Mouse (Mus musculus) C2C12 (cell line): Measurements from ENCODE around the gene Retnlb.

ENCODE experiments used
- CTCF ChIP-seq: IDR thresholded peaks from one replicate; pipeline ENCODE4 v1.5.1; 2011; ENCODE audit not compliant: control insufficient read depth, insufficient read depth, insufficient read length
- MYOG ChIP-seq: IDR thresholded peaks from one replicate; pipeline ENCODE4 v1.6.1; 2011; ENCODE audit not compliant: control insufficient read depth, insufficient read length; ENCODE audit errors: extremely low read depth

DNA sequence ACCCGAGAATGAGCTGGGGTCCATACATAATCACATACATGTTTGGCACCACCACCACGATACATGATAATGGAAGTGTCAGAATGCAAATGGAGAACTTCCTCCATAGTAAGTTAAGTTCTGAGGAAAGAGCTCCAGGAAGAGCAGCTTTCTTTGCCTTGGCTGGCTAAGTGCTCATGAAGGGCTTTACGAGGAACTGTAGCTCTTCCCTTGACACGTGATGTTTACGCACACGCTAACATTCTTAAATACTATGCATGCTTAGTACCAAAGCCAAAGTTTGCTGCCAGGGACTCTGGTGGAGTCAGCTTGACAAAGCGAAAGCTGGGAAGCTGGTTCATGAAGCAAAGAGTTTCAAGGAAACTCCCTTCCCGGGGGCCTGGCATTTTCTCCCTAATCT lies 15.4 kb downstream of the Retnlb start:
- TF ChIP-seq CTCF = no peak
- no peak for TF ChIP-seq MYOG
